Mouse (Mus musculus): ENCODE results near the gene Kctd13.

DNA sequence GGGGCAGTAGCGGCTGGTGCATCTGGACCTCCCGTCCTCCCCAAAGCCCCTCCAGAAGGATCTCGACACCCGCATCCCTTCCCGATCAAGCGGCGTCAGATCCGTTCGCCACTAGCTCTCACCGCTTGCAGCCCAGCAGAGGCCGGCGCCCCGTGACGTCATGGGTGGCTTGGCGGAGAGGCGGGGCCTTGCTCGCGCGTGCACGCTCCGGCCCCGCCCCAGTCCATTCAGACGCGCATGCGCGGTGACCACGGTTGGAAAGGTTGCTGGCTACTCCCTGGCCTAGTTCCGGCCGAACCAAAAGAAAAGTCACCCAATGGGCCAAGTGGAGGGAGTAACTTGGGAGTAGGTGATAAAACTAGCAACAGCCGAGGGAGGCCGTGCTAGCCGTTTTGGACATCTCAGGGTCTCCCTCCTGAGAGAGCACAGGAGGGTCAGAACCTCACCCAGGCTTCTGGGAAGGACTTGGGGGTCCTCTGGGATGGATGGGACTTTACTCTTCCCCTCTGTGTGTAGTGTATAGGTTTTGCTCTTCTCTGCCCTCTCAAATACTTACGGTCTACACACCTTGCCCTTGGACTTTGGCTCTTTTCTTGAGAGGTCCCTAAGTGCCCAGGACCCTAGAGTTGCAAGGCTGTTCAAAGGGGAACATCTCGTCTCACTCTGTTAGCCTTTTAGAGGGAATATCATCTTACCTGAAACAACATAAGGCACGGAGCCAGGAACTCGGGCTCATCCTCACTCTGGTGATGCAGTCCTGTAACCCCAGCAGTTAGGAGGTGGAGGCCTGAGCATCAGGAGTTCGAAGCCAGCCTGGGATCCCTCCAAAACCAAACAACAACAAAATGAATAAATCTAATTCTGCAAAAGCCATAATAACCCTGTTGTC, 30.3 kb upstream of the Kctd13 start:
- no peak for TF ChIP-seq CTCF (IDR thresholded peaks at IDR 0.05; ENCODE audit: low read depth)
- no peak for TF ChIP-seq EP300 (IDR thresholded peaks at IDR 0.05; ENCODE audit: low read depth)
